Mouse (Mus musculus): ENCODE results near the gene Exoc2. TPM values are rescaled to one million over a fixed set of nuclear protein-coding genes. Genes with fewer than 3 reads are reported as not detected.

Gene Exoc2
- polyA plus RNA-seq, 1 experiment from 2014 or later = 47.0 TPM

- H3K4me2 ChIP-seq = no peak overlapping the region
- no peaks in the 10 kb centered on the region for H3K9me3 ChIP-seq (ENCODE audit: low read depth, low read length)
- TF ChIP-seq CTCF (IDR thresholded peaks at IDR 0.05; ENCODE audit: low read depth) = no peak
- ATAC-seq (ENCODE audit: insufficient read depth) (no peak), DNase-seq (no peak)
- 90% methylated on average over 9 of the region's 9 CpGs for WGBS
- H3K4me3 ChIP-seq (ENCODE audit: low read depth, low read length) = no peak overlapping the region
- H3K27ac ChIP-seq (ENCODE audit: low read depth) = no peak overlapping the region
- H3K27me3 ChIP-seq (ENCODE audit: insufficient read depth, low read length) = no peaks in the 10 kb centered on the region
- 0 out of 2 replicates have a peak, but pooled peaks cover 5% of the 10 kb centered on the region for H3K36me3 ChIP-seq (ENCODE audit: insufficient read depth)
- peaks cover 5% of the 10 kb centered on the region; the same call in 1 of the 2 replicates for H3K4me1 ChIP-seq (ENCODE audit: insufficient read depth)
- H3K9ac ChIP-seq = no peak overlapping the region
Observed at GRCm38 (mm10) chr13:30949181-30949580, 24.7 kb downstream of the Exoc2 start.

- Histone ChIP-seq H3K4me2 (no peak within 1 kb of the TSS), H3K4me3 (ENCODE audit: low read depth, low read length) (no peak within 1 kb of the TSS), H3K9me3 (ENCODE audit: low read depth, low read length) (no peaks in the 10 kb centered on the region), H3K36me3 (ENCODE audit: insufficient read depth) (0 out of 2 replicates have a peak, but pooled peaks cover 5% of the 10 kb centered on the region), H3K4me1 (ENCODE audit: insufficient read depth) (peaks cover 5% of the 10 kb centered on the region; the same call in 1 of the 2 replicates), H3K9ac (no peak within 1 kb of the TSS), H3K27me3 (ENCODE audit: insufficient read depth, low read length) (no peaks in the 10 kb centered on the region), H3K27ac (ENCODE audit: low read depth) (0 out of 2 replicates have a peak within 1 kb of the TSS, but pooled peaks have one; percentile 1)
- no peak for TF ChIP-seq CTCF (IDR thresholded peaks at IDR 0.05; ENCODE audit: low read depth)
- 88% methylated on average over 11 of the region's 11 CpGs for WGBS
- ATAC-seq (ENCODE audit: insufficient read depth) (peak; percentile 11; the same call in 1 of the 2 replicates), DNase-seq (no peak)
Observed at GRCm38 (mm10) chr13:30947540-30947939, 26.4 kb downstream of the Exoc2 start, which contains the start of gene Hus1b. Gene Hus1b, minus strand, starts transcription at chr13:30947759.

- H3K27ac ChIP-seq (ENCODE audit: low read depth) = no peak overlapping the region
- no peaks in the 10 kb centered on the region for H3K27me3 ChIP-seq (ENCODE audit: insufficient read depth, low read length)
- DNase-seq (no peak), ATAC-seq (ENCODE audit: insufficient read depth) (0 out of 2 replicates have a peak, but pooled peaks have one; percentile 14)
- no peak overlapping the region for H3K4me3 ChIP-seq (ENCODE audit: low read depth, low read length)
- no peak for TF ChIP-seq CTCF (IDR thresholded peaks at IDR 0.05; ENCODE audit: low read depth)
- no peak overlapping the region for H3K9ac ChIP-seq
- no peak overlapping the region for H3K4me2 ChIP-seq
- H3K36me3 ChIP-seq (ENCODE audit: insufficient read depth) = 0 out of 2 replicates have a peak, but pooled peaks cover 5% of the 10 kb centered on the region
- peaks cover 5% of the 10 kb centered on the region; the same call in 1 of the 2 replicates for H3K4me1 ChIP-seq (ENCODE audit: insufficient read depth)
- WGBS = 82% methylated on average over 15 of the region's 15 CpGs
- no peaks in the 10 kb centered on the region for H3K9me3 ChIP-seq (ENCODE audit: low read depth, low read length)
Observed at GRCm38 (mm10) chr13:30947129-30947528, 26.8 kb downstream of the Exoc2 start.

GRCm38 (mm10) chr13:30945788-30946187 lies 28.1 kb downstream of the Exoc2 start:
- no peak for TF ChIP-seq CTCF (IDR thresholded peaks at IDR 0.05; ENCODE audit: low read depth)

GRCm38 (mm10) chr13:30932972-30933371 lies 40.9 kb downstream of the Exoc2 start:
- DNase-seq (no peak), ATAC-seq (ENCODE audit: insufficient read depth) (no peak)
- 82% methylated on average over 6 of the region's 6 CpGs for WGBS
- H3K9me3 ChIP-seq (ENCODE audit: low read depth, low read length) = no peaks in the 10 kb centered on the region
- H3K4me2 ChIP-seq = no peak overlapping the region
- no peak overlapping the region for H3K4me3 ChIP-seq (ENCODE audit: low read depth, low read length)
- H3K9ac ChIP-seq = no peak overlapping the region
- peaks cover 10% of the 10 kb centered on the region; the same call in 1 of the 2 replicates for H3K36me3 ChIP-seq (ENCODE audit: insufficient read depth)
- no peak overlapping the region for H3K27ac ChIP-seq (ENCODE audit: low read depth)
- no peaks in the 10 kb centered on the region for H3K27me3 ChIP-seq (ENCODE audit: insufficient read depth, low read length)
- H3K4me1 ChIP-seq (ENCODE audit: insufficient read depth) = no peaks in the 10 kb centered on the region
- TF ChIP-seq CTCF (IDR thresholded peaks at IDR 0.05; ENCODE audit: low read depth) = no peak

More at GRCm38 (mm10) chr13:30945788-30946187, 28.1 kb downstream of the Exoc2 start:
- H3K9me3 ChIP-seq (ENCODE audit: low read depth, low read length) = no peaks in the 10 kb centered on the region
- peaks cover 5% of the 10 kb centered on the region; the same call in 1 of the 2 replicates for H3K4me1 ChIP-seq (ENCODE audit: insufficient read depth)
- H3K9ac ChIP-seq = no peak overlapping the region
- 0 out of 2 replicates have a peak, but pooled peaks cover 5% of the 10 kb centered on the region for H3K36me3 ChIP-seq (ENCODE audit: insufficient read depth)
- H3K27me3 ChIP-seq (ENCODE audit: insufficient read depth, low read length) = no peaks in the 10 kb centered on the region
- H3K4me3 ChIP-seq (ENCODE audit: low read depth, low read length) = no peak overlapping the region
- H3K27ac ChIP-seq (ENCODE audit: low read depth) = no peak overlapping the region
- DNase-seq (no peak), ATAC-seq (ENCODE audit: insufficient read depth) (no peak)
- no peak overlapping the region for H3K4me2 ChIP-seq

- no peaks in the 10 kb centered on the region for H3K27me3 ChIP-seq (ENCODE audit: insufficient read depth, low read length)
- DNase-seq = no peak
Observed at GRCm38 (mm10) chr13:30931613-30932012, 42.3 kb downstream of the Exoc2 start.

GRCm38 (mm10) chr13:30929119-30929518 lies 44.8 kb downstream of the Exoc2 start:
- Histone ChIP-seq H3K9ac (no peak overlapping the region), H3K27me3 (ENCODE audit: insufficient read depth, low read length) (no peaks in the 10 kb centered on the region), H3K9me3 (ENCODE audit: low read depth, low read length) (no peaks in the 10 kb centered on the region), H3K36me3 (ENCODE audit: insufficient read depth) (peaks cover 10% of the 10 kb centered on the region; the same call in 1 of the 2 replicates), H3K4me3 (ENCODE audit: low read depth, low read length) (no peak overlapping the region), H3K4me1 (ENCODE audit: insufficient read depth) (no peaks in the 10 kb centered on the region), H3K4me2 (no peak overlapping the region), H3K27ac (ENCODE audit: low read depth) (no peak overlapping the region)
- no peak for DNase-seq
- TF ChIP-seq CTCF (IDR thresholded peaks at IDR 0.05; ENCODE audit: low read depth) = no peak
- WGBS = 77% methylated on average over 2 of the region's 2 CpGs
- ATAC-seq (ENCODE audit: insufficient read depth) = no peak

More at GRCm38 (mm10) chr13:30931613-30932012, 42.3 kb downstream of the Exoc2 start:
- H3K27ac ChIP-seq (ENCODE audit: low read depth) = no peak overlapping the region
- H3K9me3 ChIP-seq (ENCODE audit: low read depth, low read length) = no peaks in the 10 kb centered on the region
- no peak for TF ChIP-seq CTCF (IDR thresholded peaks at IDR 0.05; ENCODE audit: low read depth)
- H3K9ac ChIP-seq = no peak overlapping the region
- no peaks in the 10 kb centered on the region for H3K4me1 ChIP-seq (ENCODE audit: insufficient read depth)
- peaks cover 3% of the 10 kb centered on the region; the same call in 1 of the 2 replicates for H3K36me3 ChIP-seq (ENCODE audit: insufficient read depth)
- no peak overlapping the region for H3K4me2 ChIP-seq
- 78% methylated on average over 4 of the region's 4 CpGs for WGBS
- no peak overlapping the region for H3K4me3 ChIP-seq (ENCODE audit: low read depth, low read length)
- no peak for ATAC-seq (ENCODE audit: insufficient read depth)

All from lung, embryonic 14.5 days (tissue).